Mouse (Mus musculus) myocyte (in vitro differentiated cells): ENCODE data around the gene Dolk. TPM values are rescaled to one million over a fixed set of nuclear protein-coding genes. Genes with fewer than 3 reads are reported as not detected.
A peak's percentile ranks its signal among the peaks of the same experiment; 100 is the strongest.

Source experiments
- H3K27me3 ChIP-seq: one replicate; pipeline ENCODE4 v1.6.1; 2011; ENCODE audit not compliant: control insufficient read depth, insufficient read depth, insufficient read length
- H3K36me3 ChIP-seq: one replicate; pipeline ENCODE4 v1.6.1; 2011; ENCODE audit not compliant: control insufficient read depth, insufficient read depth
- H3K4me2 ChIP-seq: one replicate; pipeline ENCODE4 v1.6.1; 2011; ENCODE audit warnings: low read depth, control low read depth
- H3K4me3 ChIP-seq: one replicate; pipeline ENCODE4 v1.5.1; 2011; ENCODE audit warnings: mild to moderate bottlenecking, control low read depth, moderate library complexity
- H3K79me2 ChIP-seq: one replicate; pipeline ENCODE4 v1.6.1; 2011; ENCODE audit not compliant: control insufficient read depth, insufficient read depth
- H3ac ChIP-seq: one replicate; pipeline ENCODE4 v1.6.1; 2011; ENCODE audit not compliant: control insufficient read depth, insufficient read length
- CEBPB ChIP-seq: IDR thresholded peaks from 2 replicates; pipeline ENCODE4 v1.6.1; 2011; ENCODE audit warnings: mild to moderate bottlenecking, moderate library complexity; ENCODE audit not compliant: poor library complexity, insufficient read depth, severe bottlenecking
- E2F4 ChIP-seq: IDR thresholded peaks from one replicate; pipeline ENCODE4 v1.6.1; 2011; ENCODE audit warnings: mild to moderate bottlenecking, control low read depth, moderate library complexity; ENCODE audit not compliant: insufficient read depth
- MAX ChIP-seq: IDR thresholded peaks from one replicate; pipeline ENCODE4 v1.6.1; 2011; ENCODE audit warnings: low read depth, mild to moderate bottlenecking, control low read depth
- MYOD1 ChIP-seq, 3 experiments: IDR thresholded peaks; one replicate each; pipeline ENCODE4 v1.6.1; 2011; ENCODE audit warnings: control low read depth in 2 of 3, low read depth in 2 of 3, mild to moderate bottlenecking in 2 of 3, moderate library complexity in 1 of 3; ENCODE audit not compliant: insufficient read length in 2 of 3, control insufficient read depth in 1 of 3
- MYOG ChIP-seq, 3 experiments: IDR thresholded peaks; one replicate each; pipeline ENCODE4 v1.6.1; 2011; ENCODE audit warnings: control low read depth in 2 of 3, low read depth in 2 of 3, mild to moderate bottlenecking in 2 of 3; ENCODE audit not compliant: insufficient read length in 2 of 3, control insufficient read depth in 1 of 3, insufficient read depth in 1 of 3
- POLR2A ChIP-seq: IDR thresholded peaks from one replicate; pipeline ENCODE4 v1.6.1; 2011; ENCODE audit warnings: low read depth, mild to moderate bottlenecking, control low read depth, moderate library complexity; ENCODE audit not compliant: insufficient read length
- POLR2AphosphoS2 ChIP-seq: IDR thresholded peaks from one replicate; pipeline ENCODE4 v1.6.1; 2011; ENCODE audit warnings: low read depth, control low read depth; ENCODE audit not compliant: insufficient read length
- REST ChIP-seq: IDR thresholded peaks from one replicate; pipeline ENCODE4 v1.6.1; 2011; ENCODE audit warnings: mild to moderate bottlenecking, control low read depth, moderate library complexity; ENCODE audit not compliant: insufficient read depth, insufficient read length
- SRF ChIP-seq: IDR thresholded peaks from one replicate; pipeline ENCODE4 v1.6.1; 2011; ENCODE audit warnings: low read depth; ENCODE audit not compliant: control insufficient read depth, insufficient read length
- TCF12 ChIP-seq: IDR thresholded peaks from one replicate; pipeline ENCODE4 v1.6.1; 2011; ENCODE audit warnings: mild to moderate bottlenecking, control low read depth; ENCODE audit not compliant: poor library complexity, insufficient read depth, severe bottlenecking
- TCF3 ChIP-seq: IDR thresholded peaks from one replicate; pipeline ENCODE4 v1.6.1; 2011; ENCODE audit warnings: low read depth, control low read depth; ENCODE audit not compliant: insufficient read length
- USF1 ChIP-seq: IDR thresholded peaks from one replicate; pipeline ENCODE4 v1.6.1; 2011; ENCODE audit warnings: low read depth, mild to moderate bottlenecking, control low read depth, moderate library complexity
- polyA plus RNA-seq: library from polyadenylated mRNA; unstranded; fragments of >200 nt; fragmentation: generic; extraction: Trizol; gene quantifications from one replicate; pipeline ENCODE4 v1.2.1, GENCODE M21; 2012; ENCODE audit warnings: missing spikeins

Dolk gene
- polyA plus RNA-seq, 1 experiment: 28.3 TPM

GRCm38 (mm10) chr2:30242509-30242908 is 43.6 kb downstream of the Dolk start:
- no peak overlapping the region for H3K4me3 ChIP-seq
- no peak overlapping the region for H3ac ChIP-seq
- no peak for TF ChIP-seq E2F4
- TF ChIP-seq TCF3: no peak
- TF ChIP-seq POLR2A: no peak
- TF ChIP-seq MYOD1 (IDR thresholded peaks at IDR 0.05; ENCODE audit: control insufficient read depth in 1 of 3, insufficient read length in 2 of 3, low read depth in 2 of 3): no peak
- TF ChIP-seq CEBPB: no peak
- no peak for TF ChIP-seq SRF
- TF ChIP-seq TCF12: no peak
- TF ChIP-seq MYOG (IDR thresholded peaks at IDR 0.05; ENCODE audit: control insufficient read depth in 1 of 3, insufficient read depth in 1 of 3, insufficient read length in 2 of 3, low read depth in 2 of 3): no peak
- no peak for TF ChIP-seq MAX
- no peak for TF ChIP-seq POLR2AphosphoS2
- no peak for TF ChIP-seq USF1
- TF ChIP-seq REST: no peak
- H3K36me3 ChIP-seq: peaks cover 15% of the 10 kb centered on the region
- H3K4me2 ChIP-seq: no peak overlapping the region
- H3K79me2 ChIP-seq: peaks cover 91% of the 10 kb centered on the region
- no peaks in the 10 kb centered on the region for H3K27me3 ChIP-seq

DNA sequence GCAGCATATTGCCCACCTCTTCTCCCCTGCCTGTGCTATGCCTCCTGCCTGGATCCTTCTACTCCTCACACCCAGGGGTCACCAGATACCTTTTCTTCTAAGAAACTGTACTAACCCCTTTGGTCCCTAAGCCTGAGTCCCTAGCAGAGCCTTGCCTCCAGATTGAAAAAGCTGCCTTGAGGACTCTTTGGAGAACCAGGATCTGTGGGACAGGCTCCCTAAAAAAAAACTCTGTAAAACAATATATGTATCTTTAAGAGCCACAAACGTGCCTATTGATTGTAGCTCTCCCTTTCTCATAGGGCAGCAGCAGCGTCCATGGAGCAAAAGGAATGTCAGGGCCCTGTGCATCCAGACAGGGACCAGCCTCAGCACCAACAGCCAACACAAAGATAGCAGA is 45.9 kb downstream of the Dolk start, which contains the start of gene Gm28035:
Gene Gm28035 (plus strand): TSS at position 301 of the 400 bp plus-strand sequence.
- no peaks in the 10 kb centered on the region for H3K27me3 ChIP-seq
- peak within 1 kb of the TSS; percentile 78 for H3K4me3 ChIP-seq
- TF ChIP-seq TCF3: no peak
- no peak for TF ChIP-seq SRF
- no peak for TF ChIP-seq MYOD1 (IDR thresholded peaks at IDR 0.05; ENCODE audit: control insufficient read depth in 1 of 3, insufficient read length in 2 of 3, low read depth in 2 of 3)
- no peak for TF ChIP-seq TCF12
- TF ChIP-seq CEBPB: no peak
- TF ChIP-seq REST: no peak
- TF ChIP-seq POLR2AphosphoS2: no peak
- no peak for TF ChIP-seq MAX
- TF ChIP-seq E2F4: no peak
- no peak for TF ChIP-seq MYOG (IDR thresholded peaks at IDR 0.05; ENCODE audit: control insufficient read depth in 1 of 3, insufficient read depth in 1 of 3, insufficient read length in 2 of 3, low read depth in 2 of 3)
- TF ChIP-seq POLR2A: no peak
- TF ChIP-seq USF1: no peak
- H3K79me2 ChIP-seq: peaks cover 71% of the 10 kb centered on the region
- H3ac ChIP-seq: no peak within 1 kb of the TSS
- peaks cover 15% of the 10 kb centered on the region for H3K36me3 ChIP-seq
- H3K4me2 ChIP-seq: peak within 1 kb of the TSS; percentile 94

DNA sequence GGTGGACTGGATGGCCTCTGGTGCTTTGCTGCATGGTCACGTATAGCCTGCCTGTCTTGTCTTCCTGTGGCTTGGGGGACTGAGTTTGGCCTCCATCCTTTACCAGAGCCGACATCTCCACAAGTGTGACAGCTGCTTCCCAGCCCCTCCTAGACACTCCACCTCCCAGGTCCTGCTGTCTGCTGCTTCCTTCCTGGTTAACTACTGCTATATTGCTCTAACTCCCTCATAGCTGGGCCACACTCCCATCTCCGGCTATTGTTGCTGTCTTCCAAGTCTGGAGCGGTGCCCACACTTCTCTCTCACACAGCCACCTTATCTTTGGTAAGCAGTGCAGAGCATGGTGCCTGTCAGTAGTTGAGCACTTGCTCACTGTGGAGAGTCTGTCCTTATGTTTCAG is 46.4 kb downstream of the Dolk start:
- Histone ChIP-seq H3K4me2 (peak overlapping the region; percentile 94), H3K4me3 (peak overlapping the region; percentile 78), H3K27me3 (no peaks in the 10 kb centered on the region), H3K36me3 (peaks cover 15% of the 10 kb centered on the region), H3ac (no peak overlapping the region), H3K79me2 (peaks cover 67% of the 10 kb centered on the region)
- peak in 1 of 3 experiments; percentile 36 for TF ChIP-seq MYOG (IDR thresholded peaks at IDR 0.05; ENCODE audit: control insufficient read depth in 1 of 3, insufficient read depth in 1 of 3, insufficient read length in 2 of 3, low read depth in 2 of 3)
- no peak for TF ChIP-seq MYOD1 (IDR thresholded peaks at IDR 0.05; ENCODE audit: control insufficient read depth in 1 of 3, insufficient read length in 2 of 3, low read depth in 2 of 3)

GRCm38 (mm10) chr2:30238906-30239465 is 47.1 kb downstream of the Dolk start:
- TF ChIP-seq REST (no peak), MYOG (IDR thresholded peaks at IDR 0.05; ENCODE audit: control insufficient read depth in 1 of 3, insufficient read depth in 1 of 3, insufficient read length in 2 of 3, low read depth in 2 of 3) (no peak), POLR2A (no peak)
- H3K36me3 ChIP-seq: peaks cover 15% of the 10 kb centered on the region
- no peaks in the 10 kb centered on the region for H3K27me3 ChIP-seq
- H3ac ChIP-seq: peak overlapping the region; percentile 96
- peak overlapping the region; percentile 94 for H3K4me2 ChIP-seq
- peak overlapping the region; percentile 78 for H3K4me3 ChIP-seq
- H3K79me2 ChIP-seq: peaks cover 59% of the 10 kb centered on the region

DNA sequence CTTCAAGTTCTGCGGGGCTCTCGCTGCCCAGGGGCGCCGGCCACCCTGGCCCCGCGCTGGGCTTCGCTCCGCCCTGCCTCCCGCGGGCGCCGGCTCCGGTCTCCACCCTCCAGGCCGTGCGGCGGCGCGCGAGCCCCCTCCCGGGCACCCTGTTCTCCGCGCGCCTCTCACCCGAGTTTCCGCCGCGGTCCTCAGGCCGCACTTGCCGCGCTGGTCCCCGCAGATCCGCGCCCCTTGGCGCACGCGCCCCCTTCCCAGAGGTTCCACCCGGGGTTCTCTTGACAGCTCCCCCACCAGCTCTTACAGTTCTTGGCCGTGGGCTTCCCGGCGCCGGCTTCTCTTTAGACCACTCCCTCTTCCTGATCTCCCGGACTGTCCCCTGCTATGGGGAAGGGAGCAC is 48.3 kb downstream of the Dolk start:
- H3K4me2 ChIP-seq: peak overlapping the region; percentile 94
- H3ac ChIP-seq: peak overlapping the region; percentile 96
- peaks cover 49% of the 10 kb centered on the region for H3K79me2 ChIP-seq
- peak overlapping the region; percentile 78 for H3K4me3 ChIP-seq
- TF ChIP-seq MYOG (IDR thresholded peaks at IDR 0.05; ENCODE audit: control insufficient read depth in 1 of 3, insufficient read depth in 1 of 3, insufficient read length in 2 of 3, low read depth in 2 of 3) (peak in 1 of 3 experiments; percentile 3), USF1 (no peak)
- no peaks in the 10 kb centered on the region for H3K27me3 ChIP-seq
- H3K36me3 ChIP-seq: peaks cover 15% of the 10 kb centered on the region
